Mouse (Mus musculus) megakaryocyte, embryonic 14.5 days (primary cell): ENCODE measurements around the gene Cmas. TPM values are rescaled to one million over a fixed set of nuclear protein-coding genes. Genes with fewer than 3 reads are reported as not detected.

Source experiments
- H3K27me3 ChIP-seq: replicated peaks from 2 replicates; pipeline ENCODE3; 2012; ENCODE audit warnings: inconsistent platforms
- H3K36me3 ChIP-seq: replicated peaks from 2 replicates; pipeline ENCODE3; 2012; ENCODE audit warnings: low read length, inconsistent platforms, mixed read lengths
- H3K4me1 ChIP-seq: 2 replicates; pipeline ENCODE4 v1.6.1; 2012; ENCODE audit warnings: inconsistent platforms
- H3K4me3 ChIP-seq: replicated peaks from 2 replicates; pipeline ENCODE3; 2012; ENCODE audit warnings: moderate library complexity, mild to moderate bottlenecking, inconsistent platforms
- H3K9me3 ChIP-seq: 2 replicates; pipeline ENCODE4 v1.6.1; 2012; ENCODE audit warnings: inconsistent platforms
- FLI1 ChIP-seq: IDR thresholded peaks from 2 replicates; pipeline ENCODE4 v1.6.1; 2012; ENCODE audit warnings: low read length, inconsistent platforms, mixed read lengths
- GATA1 ChIP-seq: IDR thresholded peaks from 3 replicates; pipeline ENCODE4 v1.6.1; 2012; ENCODE audit warnings: mixed read lengths, low read length, inconsistent platforms, borderline replicate concordance
- polyA plus RNA-seq: library from polyadenylated mRNA; stranded (reverse); fragments of >175 nt; gene quantifications from 2 replicates; pipeline ENCODE4 v1.2.3, GENCODE M21; 2012; ENCODE audit warnings: low replicate concordance; ENCODE audit not compliant: insufficient read depth

The Cmas gene
- polyA plus RNA-seq, 1 experiment = 176 TPM

- no peaks in the 10 kb centered on the region for H3K9me3 ChIP-seq
- TF ChIP-seq FLI1 (no peak), GATA1 (no peak)
- no peak overlapping the region for H3K4me3 ChIP-seq
- peaks cover 34% of the 10 kb centered on the region for H3K4me1 ChIP-seq
- peaks cover 1% of the 10 kb centered on the region for H3K27me3 ChIP-seq
- no peaks in the 10 kb centered on the region for H3K36me3 ChIP-seq
These were observed 46.4 kb downstream of the Cmas start for GRCm38 (mm10) chr6:142802617-142803525.

GRCm38 (mm10) chr6:142804402-142804801 lies 47.9 kb downstream of the Cmas start, which contains the start of gene Sult6b2:
Gene Sult6b2 (minus strand): TSS chr6:142804502.
- TF ChIP-seq GATA1 (no peak), FLI1 (no peak)
- peaks cover 1% of the 10 kb centered on the region for H3K27me3 ChIP-seq
- no peaks in the 10 kb centered on the region for H3K36me3 ChIP-seq
- peaks cover 37% of the 10 kb centered on the region for H3K4me1 ChIP-seq
- no peaks in the 10 kb centered on the region for H3K9me3 ChIP-seq
- no peak within 1 kb of the TSS for H3K4me3 ChIP-seq

GRCm38 (mm10) chr6:142806326-142806725 lies 49.8 kb downstream of the Cmas start:
- Histone ChIP-seq H3K4me3 (no peak overlapping the region), H3K4me1 (peaks cover 48% of the 10 kb centered on the region), H3K36me3 (no peaks in the 10 kb centered on the region), H3K27me3 (peaks cover 3% of the 10 kb centered on the region), H3K9me3 (no peaks in the 10 kb centered on the region)
- TF ChIP-seq FLI1 (no peak), GATA1 (no peak)

- H3K27me3 ChIP-seq = peaks cover 18% of the 10 kb centered on the region
- H3K4me3 ChIP-seq = peak overlapping the region; percentile 12
- H3K36me3 ChIP-seq = no peaks in the 10 kb centered on the region
These were observed 53.0 kb downstream of the Cmas start for GRCm38 (mm10) chr6:142809373-142810098.

GRCm38 (mm10) chr6:142810239-142810638 lies 53.8 kb downstream of the Cmas start:
- no peak for TF ChIP-seq FLI1
- TF ChIP-seq GATA1 = no peak
- Histone ChIP-seq H3K9me3 (no peaks in the 10 kb centered on the region), H3K27me3 (peaks cover 18% of the 10 kb centered on the region), H3K4me1 (peaks cover 44% of the 10 kb centered on the region), H3K36me3 (no peaks in the 10 kb centered on the region), H3K4me3 (peak overlapping the region; percentile 33)

More at GRCm38 (mm10) chr6:142809373-142810098, 53.0 kb downstream of the Cmas start:
- Histone ChIP-seq H3K9me3 (no peaks in the 10 kb centered on the region), H3K4me1 (peaks cover 41% of the 10 kb centered on the region)
- TF ChIP-seq FLI1 (no peak), GATA1 (no peak)

GRCm38 (mm10) chr6:142812969-142813368 lies 56.5 kb downstream of the Cmas start:
- Histone ChIP-seq H3K27me3 (peaks cover 24% of the 10 kb centered on the region), H3K36me3 (no peaks in the 10 kb centered on the region), H3K9me3 (no peaks in the 10 kb centered on the region), H3K4me1 (peaks cover 41% of the 10 kb centered on the region), H3K4me3 (no peak overlapping the region)
- no peak for TF ChIP-seq GATA1
- TF ChIP-seq FLI1 = no peak

- TF ChIP-seq GATA1 = no peak
- TF ChIP-seq FLI1 = no peak
- H3K4me3 ChIP-seq = no peak overlapping the region
- H3K27me3 ChIP-seq = peaks cover 31% of the 10 kb centered on the region
- H3K4me1 ChIP-seq = peaks cover 41% of the 10 kb centered on the region
- no peaks in the 10 kb centered on the region for H3K36me3 ChIP-seq
- H3K9me3 ChIP-seq = no peaks in the 10 kb centered on the region
These were observed 57.5 kb downstream of the Cmas start for GRCm38 (mm10) chr6:142814011-142814410.

GRCm38 (mm10) chr6:142814495-142814921 lies 58.0 kb downstream of the Cmas start:
- Histone ChIP-seq H3K27me3 (peaks cover 31% of the 10 kb centered on the region), H3K9me3 (no peaks in the 10 kb centered on the region), H3K4me3 (peak overlapping the region; percentile 84), H3K36me3 (no peaks in the 10 kb centered on the region), H3K4me1 (peaks cover 38% of the 10 kb centered on the region)
- TF ChIP-seq GATA1 (no peak), FLI1 (no peak)

GRCm38 (mm10) chr6:142815513-142815912 lies 59.0 kb downstream of the Cmas start:
- peaks cover 31% of the 10 kb centered on the region for H3K27me3 ChIP-seq
- TF ChIP-seq FLI1 = no peak
- no peak for TF ChIP-seq GATA1
- H3K36me3 ChIP-seq = no peaks in the 10 kb centered on the region
- H3K4me1 ChIP-seq = peaks cover 28% of the 10 kb centered on the region
- no peak overlapping the region for H3K4me3 ChIP-seq
- H3K9me3 ChIP-seq = peaks cover 3% of the 10 kb centered on the region; the same call in 1 of the 2 replicates

- TF ChIP-seq GATA1 (no peak), FLI1 (no peak)
- peaks cover 18% of the 10 kb centered on the region for H3K27me3 ChIP-seq
These were observed 61.8 kb downstream of the Cmas start for GRCm38 (mm10) chr6:142818306-142818705.

More at GRCm38 (mm10) chr6:142818306-142818705, 61.8 kb downstream of the Cmas start:
- H3K4me3 ChIP-seq = no peak overlapping the region
- no peaks in the 10 kb centered on the region for H3K36me3 ChIP-seq
- peaks cover 22% of the 10 kb centered on the region for H3K4me1 ChIP-seq
- peaks cover 6% of the 10 kb centered on the region; the same call in 1 of the 2 replicates for H3K9me3 ChIP-seq
